Mouse (Mus musculus): ENCODE data around the gene Mid1.

The Mid1 gene

DNA sequence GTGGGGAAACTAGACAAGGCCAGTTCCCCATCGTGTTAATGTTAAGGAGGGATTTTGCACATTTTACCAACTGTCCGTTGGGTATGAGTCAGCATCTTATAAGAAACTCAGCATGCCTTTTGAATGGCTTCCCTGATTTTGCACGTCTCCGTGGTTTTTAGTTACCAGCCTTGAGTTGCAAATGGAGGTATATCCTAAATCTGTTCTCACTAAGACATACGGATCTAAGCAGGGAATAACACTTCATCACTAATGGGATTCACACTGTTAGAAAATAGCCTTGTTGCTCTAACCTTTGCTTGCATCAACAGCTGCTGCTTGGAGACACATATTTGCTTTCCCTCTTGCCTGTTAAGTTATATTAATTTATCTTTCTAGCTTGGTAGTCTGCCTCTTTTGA is 126.3 kb downstream of the Mid1 start:
- ATAC-seq (ENCODE audit: insufficient number of reproducible peaks, low FRiP score, low TSS enrichment) = no peak

DNA sequence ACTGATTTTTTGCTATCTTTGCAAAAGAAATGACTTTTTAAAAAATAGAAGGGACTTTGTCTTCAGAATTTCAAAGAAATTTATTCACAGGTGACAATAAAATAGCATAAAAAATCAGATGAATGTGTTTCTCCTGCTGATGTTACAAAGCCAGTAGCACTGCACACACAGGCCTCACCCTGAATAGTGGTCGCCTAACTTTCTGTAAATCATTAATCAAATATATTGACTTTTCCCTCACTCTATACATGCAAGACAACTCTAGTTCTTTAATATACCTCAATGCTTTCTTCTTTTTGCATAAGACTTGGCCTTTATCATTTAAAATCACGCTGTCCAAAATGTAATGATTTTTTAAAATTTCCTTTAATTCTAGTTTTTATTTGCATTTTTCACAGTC is 126.8 kb downstream of the Mid1 start:
- no peak for ATAC-seq (ENCODE audit: insufficient number of reproducible peaks, low FRiP score, low TSS enrichment)

DNA sequence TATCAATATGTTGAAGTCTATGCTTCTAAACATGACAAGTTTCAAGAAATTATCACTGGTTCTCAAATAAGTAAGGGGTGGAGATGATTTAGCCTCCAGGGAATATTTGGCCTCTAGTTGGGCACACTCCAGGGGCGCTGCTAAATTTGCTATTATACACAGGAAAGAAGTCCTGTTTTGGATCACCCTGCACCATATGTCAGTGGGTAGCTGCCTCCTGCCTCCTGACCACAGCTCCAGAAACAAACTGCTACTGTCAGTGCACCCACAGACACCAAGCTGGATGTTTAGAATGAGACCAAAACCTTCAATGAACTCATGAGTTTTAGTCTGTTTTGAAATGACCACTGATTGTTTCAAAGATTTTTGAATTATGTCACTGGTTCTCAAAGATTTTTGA is 128.7 kb downstream of the Mid1 start:
- peak; percentile 80; the same call in 1 of the 2 replicates for ATAC-seq (ENCODE audit: insufficient number of reproducible peaks, low FRiP score, low TSS enrichment)

DNA sequence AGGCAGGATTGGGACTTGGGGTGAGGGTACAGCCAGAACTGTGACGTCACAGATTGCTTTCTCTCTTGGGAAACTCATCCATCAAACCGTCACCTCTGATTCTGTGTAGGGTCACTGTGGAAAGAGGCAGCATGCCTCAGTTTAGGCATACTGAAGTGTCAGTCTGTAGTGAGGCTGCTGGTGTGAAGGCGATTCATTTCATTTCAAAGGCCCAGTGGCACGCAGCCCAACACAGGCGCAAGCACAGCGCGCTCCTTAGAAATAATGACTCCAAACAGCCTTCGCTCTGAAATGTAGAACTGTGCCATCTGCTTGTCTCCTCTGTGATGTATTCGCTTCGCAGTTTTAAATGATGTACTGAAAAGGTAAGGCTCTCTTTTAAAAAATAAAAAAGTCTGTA is 141.9 kb downstream of the Mid1 start:
- no peak for ATAC-seq (ENCODE audit: insufficient number of reproducible peaks, low FRiP score, low TSS enrichment)

DNA sequence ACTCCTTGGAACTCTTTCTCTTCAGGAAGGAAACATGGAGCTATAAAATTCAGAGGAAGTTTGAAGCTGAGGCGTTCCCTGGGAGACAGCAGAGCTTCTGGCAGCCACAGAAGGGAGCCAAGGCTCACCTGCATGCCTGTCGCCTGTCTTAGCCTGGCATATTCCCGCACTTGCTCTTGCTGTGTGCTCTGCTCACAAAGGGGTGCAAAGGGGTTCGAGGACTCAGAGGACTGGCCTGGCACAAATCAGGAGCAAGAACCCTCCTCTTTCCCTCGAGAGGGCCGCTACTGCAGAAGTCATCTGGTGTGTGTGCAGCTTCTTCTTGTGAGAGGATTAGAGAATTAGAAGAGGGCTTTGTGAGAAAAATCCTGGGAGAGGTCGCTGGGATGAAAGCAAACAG is 142.7 kb downstream of the Mid1 start:
- no peak for ATAC-seq (ENCODE audit: insufficient number of reproducible peaks, low FRiP score, low TSS enrichment)

DNA sequence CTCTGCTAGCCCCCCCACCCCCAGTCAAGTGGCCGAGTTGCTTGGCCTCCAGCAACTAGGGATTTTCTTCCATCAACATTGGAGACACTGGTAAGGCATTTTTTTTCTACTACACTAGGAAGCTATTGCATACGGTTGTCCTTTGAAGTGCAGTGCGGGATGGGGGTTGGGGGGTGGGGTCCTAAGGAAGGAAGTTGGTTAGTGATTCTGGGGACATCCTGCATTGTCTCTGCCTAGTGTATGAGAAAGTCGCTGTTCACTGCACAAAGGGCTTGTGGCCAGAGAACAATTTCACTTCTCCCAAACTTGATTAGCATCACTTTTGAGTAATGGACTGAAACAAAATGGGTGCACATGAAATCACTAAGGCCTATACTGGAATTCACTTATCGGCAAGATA is 143.1 kb downstream of the Mid1 start:
- ATAC-seq (ENCODE audit: insufficient number of reproducible peaks, low FRiP score, low TSS enrichment) = no peak

DNA sequence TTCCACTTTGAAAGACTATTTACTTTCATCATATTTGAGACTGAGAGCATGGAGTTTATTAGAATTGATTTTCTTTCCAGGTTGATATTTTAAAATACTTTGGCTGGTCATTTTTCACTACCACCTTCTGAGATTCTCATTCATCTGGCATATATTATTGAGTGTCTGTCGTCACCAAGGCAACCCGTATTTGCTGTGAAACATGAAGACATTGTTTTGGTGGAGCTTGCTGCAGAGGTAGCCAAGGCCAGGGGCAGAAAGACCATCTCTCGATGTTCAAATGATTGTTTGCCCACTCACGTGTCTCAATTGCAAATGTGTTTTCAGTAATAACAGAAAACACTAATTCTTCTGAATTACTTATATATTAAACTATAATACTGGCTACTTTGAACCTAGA is 145.1 kb downstream of the Mid1 start:
- no peak for ATAC-seq (ENCODE audit: insufficient number of reproducible peaks, low FRiP score, low TSS enrichment)

DNA sequence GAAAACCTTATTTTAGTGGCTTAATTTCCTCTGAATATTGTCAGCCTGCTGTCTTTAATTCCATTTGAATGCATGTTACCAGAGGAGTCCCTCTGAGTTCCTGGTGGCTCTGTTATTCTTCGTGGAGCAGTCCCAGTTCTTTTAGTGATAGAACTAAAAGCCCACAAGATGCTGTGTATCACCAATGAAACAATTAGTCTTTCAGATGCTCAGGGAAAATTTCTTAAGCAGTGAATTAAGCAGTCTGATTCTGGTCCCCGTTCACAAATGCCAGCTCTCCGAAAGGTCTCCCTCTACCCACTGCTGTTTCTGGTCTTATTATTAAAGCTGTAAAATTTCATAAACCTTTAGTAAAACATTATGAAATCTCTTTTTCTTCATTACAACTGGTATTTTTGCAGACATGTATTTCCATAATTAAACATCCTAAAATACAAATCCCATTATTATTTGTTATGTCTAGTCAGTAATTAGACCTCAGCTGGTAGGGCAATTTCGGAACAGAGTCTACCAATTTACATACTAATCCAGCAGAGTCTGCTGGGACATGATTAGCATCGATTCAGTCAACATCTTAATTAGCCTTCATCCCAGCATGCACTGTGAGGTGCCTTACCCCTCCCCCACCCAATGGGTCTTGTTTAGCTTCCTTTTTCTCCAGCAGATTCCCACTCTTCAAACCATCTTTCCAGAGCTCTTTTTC is 153.1 kb downstream of the Mid1 start:
- no peak for ATAC-seq (ENCODE audit: insufficient number of reproducible peaks, low FRiP score, low TSS enrichment)

DNA sequence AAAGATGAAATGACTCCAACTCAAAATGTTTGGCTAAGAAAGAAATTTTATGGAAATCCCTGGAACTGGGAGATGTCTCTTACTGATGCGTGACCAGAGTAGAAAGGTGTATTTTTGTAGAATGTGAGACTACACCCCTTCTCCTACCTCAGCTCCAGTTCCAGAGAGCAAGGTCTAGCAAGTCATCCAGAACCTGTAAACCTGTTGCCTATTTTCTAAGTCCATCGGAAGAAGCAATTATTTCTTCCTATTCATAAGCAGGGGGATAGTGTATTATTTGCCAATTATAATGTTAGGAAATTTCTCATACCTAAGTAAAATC is 153.6 kb downstream of the Mid1 start:
- no peak for ATAC-seq (ENCODE audit: insufficient number of reproducible peaks, low FRiP score, low TSS enrichment)

DNA sequence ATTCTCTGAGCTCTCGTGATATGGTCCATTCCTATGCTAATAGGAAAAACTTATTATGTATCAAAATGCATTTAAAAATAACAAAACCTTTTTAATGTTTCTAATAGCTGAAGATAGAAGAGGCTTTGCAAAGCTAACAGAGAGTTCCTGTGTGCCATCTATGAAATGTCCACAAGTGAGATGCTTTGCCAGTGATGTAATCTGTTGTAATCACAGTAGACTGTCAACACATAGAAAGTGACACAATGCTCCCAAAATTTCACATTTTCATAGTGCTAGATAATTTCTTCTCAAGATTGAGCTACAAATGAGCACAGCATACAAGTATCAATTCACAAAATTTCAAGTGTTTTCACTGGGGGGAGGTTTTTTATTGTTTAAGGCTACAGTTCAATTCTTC is 158.3 kb downstream of the Mid1 start:
- no peak for ATAC-seq (ENCODE audit: insufficient number of reproducible peaks, low FRiP score, low TSS enrichment)

DNA sequence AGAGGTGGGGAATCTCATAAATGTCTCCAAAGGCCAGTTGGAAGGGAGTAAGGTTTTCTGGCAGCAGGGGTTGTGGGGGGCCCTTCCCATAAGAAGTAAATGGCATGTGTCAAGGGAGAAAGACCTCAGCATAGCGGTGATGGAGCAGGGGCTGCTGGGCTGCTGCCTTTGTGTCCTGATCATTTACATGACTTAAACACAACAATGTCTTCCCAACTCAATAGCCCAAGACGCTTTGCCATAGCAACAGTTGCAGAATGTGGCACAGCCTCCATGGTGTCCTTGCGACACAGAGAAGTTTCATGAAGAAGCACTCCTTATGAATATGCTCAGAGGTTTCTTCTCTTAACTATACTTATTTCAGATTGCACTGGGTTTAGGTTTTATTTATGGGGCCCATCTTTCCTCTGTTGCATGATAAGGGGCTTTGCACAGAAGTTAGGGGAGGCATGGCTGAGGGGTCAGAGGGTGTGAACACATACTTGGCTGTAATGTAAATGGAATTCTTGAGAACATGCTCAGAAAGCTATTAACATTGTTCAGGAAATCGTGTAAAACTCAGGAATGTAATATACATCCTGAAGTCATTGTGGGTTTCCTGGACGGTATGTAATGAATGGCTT is 159.3 kb downstream of the Mid1 start:
- ATAC-seq (ENCODE audit: insufficient number of reproducible peaks, low FRiP score, low TSS enrichment) = no peak

DNA sequence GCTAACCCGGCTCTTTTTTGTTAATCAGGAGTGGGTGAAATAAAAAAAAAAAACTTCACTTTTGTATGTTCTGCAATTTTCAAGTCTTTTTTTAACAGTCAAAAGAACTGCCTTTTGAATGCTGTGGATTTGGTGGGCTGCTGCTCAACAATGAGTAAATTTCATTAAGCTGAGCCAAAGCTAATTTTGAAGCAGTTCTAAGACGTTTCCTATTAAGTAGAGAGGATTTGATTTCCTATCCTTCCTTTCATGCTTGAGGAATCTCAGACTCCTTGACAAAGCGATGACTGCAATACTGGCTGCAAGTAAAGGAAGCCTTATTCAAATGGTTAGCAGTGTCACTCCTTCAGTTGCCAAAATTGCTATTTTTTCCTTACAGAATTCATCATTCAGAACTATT is 161.2 kb downstream of the Mid1 start:
- no peak for ATAC-seq (ENCODE audit: insufficient number of reproducible peaks, low FRiP score, low TSS enrichment)

DNA sequence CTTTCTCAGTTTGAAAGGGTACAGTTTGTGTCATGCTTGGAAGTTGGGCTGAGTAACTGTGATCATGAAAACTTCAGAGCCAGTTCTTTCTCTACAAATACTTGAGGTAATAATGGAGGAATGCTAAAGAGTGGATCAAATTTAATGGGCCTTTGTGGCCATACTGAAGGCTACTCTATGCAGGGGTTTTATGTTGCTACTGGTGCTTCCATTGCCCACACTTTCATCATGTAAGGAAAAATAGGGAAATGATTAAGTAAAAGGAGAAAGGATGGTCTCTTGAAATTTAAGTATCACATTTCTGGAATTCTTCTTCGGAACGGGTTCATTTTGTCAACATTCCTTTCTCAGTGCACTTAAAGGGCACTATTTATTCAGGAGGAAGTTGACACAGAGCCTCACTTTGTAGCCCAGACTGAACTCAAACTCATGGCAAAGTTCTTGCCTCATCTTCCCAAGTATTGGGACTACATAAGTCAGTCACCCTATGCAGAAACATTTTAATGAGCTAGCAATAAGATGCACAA is 176.3 kb downstream of the Mid1 start:
- ATAC-seq (ENCODE audit: insufficient number of reproducible peaks, low FRiP score, low TSS enrichment) = no peak

DNA sequence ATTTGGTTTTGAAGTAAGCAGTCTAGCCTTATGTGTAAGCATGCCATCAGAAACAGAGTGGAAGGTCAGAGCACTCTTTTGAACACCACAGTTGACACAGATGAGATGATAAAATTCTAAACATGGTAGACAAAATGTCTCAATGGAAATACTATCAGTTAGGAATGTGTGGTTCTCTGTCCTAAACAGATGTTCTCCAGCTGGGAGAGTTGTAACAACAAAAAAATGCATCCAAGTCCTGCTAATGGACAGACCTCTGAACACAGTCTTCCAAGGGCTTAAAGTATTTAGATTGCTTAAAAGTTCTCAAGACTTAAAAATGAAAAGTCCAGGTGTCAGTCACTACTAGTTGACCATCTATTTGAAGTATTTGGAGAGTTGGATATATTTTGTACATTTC is 177.4 kb downstream of the Mid1 start:
- no peak for ATAC-seq (ENCODE audit: insufficient number of reproducible peaks, low FRiP score, low TSS enrichment)

DNA sequence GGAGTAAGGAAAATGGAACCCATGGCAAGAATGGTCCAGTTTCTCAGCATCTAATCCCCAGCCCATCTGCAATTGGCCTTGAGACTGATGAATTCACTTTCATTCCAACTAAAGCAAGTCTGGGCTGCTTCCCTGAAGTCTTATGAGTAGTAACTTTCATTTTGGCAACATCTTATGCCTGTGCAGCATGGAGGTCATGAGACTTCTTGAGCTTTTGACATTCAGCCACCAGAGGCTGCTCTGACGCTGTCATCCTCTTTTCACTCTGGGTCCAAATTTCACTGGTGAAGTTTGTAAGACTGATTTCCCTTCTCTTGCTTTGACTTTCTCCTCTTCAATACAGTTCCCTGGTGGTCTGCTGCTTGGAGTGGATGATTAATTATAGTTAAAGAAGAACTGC is 177.8 kb downstream of the Mid1 start:
- no peak for ATAC-seq (ENCODE audit: insufficient number of reproducible peaks, low FRiP score, low TSS enrichment)

DNA sequence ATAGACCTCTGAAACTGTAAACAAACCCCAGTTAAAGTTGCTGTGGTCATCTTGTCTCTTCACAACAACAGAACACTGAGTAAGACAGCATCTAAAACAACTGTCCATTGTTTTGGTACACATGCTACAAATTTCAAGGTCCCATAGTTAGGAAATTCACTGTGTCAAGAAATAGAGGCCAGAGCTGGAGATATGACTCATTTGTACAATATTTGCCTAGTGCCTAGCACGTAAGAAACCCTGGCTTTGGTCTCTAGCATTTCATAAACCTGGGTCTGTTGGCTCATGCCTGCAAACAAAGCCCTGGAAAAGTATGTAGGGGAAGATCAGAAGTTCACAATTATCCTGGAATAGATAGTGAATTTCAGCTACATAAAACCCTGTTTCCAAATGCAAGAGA is 178.8 kb downstream of the Mid1 start:
- no peak for ATAC-seq (ENCODE audit: insufficient number of reproducible peaks, low FRiP score, low TSS enrichment)

DNA sequence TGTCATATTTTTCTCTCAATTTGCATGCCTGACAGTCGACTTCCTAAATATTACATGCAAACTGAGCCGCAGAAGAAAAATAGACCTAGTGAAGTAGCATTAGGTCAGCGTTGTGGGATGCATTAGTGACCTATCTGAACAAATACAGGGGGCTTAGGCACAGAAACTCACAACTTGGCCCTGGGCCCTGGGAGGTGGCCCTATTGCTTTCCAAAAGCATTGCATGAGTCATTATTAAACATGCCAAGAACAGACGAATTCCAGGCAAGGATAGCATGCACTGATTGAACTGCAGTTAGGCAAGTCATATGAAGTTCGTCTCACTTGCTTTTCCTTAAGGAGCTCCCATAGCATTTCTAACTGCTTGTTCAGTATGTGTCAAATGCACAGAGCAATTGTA is 183.2 kb downstream of the Mid1 start:
- ATAC-seq (ENCODE audit: insufficient number of reproducible peaks, low FRiP score, low TSS enrichment) = no peak

DNA sequence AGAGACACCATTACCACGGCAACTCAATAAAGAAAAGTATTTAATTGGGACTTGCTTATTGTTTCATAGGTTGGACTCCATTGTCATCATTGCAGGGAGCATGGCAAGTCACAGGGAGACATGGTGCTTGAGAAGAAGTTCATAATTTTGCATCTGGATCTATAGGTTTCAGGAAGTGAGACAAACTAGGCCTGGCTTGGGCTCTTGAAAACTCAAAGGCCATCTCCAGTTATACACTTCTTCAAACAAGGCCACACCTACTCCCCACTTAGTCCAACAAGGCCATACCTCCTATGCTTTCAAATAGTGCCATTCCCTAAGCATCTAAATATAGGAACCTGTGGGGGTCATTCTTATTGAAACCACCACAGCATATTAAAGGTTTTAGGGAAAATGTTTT is 189.5 kb downstream of the Mid1 start:
- ATAC-seq (ENCODE audit: insufficient number of reproducible peaks, low FRiP score, low TSS enrichment) = no peak

DNA sequence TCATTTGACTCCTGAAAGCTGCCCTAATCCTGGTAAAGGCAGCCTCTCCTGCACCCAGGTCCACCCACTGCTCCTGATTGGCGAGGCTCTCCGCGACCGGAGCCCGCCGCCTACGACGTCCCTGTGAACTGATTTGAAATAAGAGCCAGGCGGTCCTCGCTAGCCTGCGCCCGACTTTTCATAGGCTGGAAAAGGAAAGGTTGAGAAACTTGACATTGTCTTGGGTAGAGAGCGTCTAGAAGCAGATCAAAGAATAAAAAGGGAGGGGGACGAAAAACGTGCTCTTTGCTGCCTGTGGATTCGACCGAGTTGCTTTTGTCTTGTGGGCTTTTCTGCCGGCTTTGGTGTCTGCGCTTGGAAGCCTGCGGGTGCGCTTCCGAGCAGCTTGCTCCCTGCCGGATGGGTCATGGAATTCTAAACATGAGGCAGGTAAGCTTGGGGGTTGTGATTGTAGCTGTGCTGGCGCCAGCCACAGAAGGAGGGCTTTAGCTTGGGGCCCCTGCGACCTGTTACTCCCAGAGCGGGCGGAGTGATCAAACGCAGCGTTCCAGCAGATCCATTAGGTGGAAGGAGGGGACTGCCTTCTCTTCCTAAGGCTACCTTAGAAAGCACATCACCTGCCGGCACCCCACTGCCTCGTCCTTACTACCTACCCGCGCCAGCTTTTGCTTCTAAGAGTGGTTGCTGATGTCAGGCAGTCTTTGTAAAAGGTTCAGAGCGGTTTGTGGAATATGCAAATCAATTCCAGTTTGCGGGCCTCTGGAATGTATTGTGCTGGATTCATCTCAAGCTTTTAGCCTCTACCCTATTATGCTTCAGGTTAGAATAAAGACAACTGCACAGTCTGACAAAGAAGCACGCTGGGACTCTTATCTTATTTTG is 194.7 kb downstream of the Mid1 start:
- peak; percentile 87 for ATAC-seq (ENCODE audit: insufficient number of reproducible peaks, low FRiP score, low TSS enrichment)

DNA sequence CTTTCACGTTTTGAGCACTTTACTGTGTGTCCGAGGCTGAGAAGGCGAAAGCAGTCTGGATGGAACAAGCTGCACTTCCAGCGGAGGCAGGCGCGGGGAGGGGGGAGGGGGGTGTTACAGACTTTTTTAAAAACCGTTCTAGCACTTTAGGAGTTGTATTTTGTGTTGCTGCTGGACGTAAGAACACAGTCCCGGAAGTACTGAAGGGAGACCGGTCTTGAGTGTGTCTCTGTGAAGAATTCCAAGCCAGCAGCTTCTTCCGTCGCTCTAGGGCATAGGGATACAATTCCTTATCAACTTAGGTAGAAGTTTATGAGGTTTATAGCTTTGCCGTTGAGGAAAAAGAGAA is 195.3 kb downstream of the Mid1 start:
- no peak for ATAC-seq (ENCODE audit: insufficient number of reproducible peaks, low FRiP score, low TSS enrichment)

DNA sequence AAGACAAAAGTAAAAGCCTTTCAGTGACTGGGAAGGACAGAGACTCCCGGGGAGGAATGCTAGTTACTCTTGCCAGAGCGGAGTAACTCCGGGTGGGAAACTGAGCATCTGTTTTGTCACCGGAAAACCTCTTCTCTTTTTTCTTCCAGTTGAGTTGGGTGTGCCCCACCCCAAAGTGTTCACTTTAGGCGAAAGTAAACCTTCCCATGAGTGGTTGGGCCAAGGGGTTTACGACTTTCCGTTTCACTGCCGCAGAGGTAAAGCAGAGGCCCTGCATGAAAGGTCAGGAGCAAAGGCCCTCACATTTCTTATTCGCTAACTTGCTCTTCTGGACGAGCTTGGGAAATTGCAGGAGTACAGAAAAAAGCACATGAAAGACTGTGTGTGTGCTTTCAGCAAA is 195.8 kb downstream of the Mid1 start:
- ATAC-seq (ENCODE audit: insufficient number of reproducible peaks, low FRiP score, low TSS enrichment) = no peak

Data from cerebellum, adult (tissue).